Mouse (Mus musculus) heart, postnatal 0 days (tissue): Measurements from ENCODE around the gene Gm28374. TPM values are rescaled to one million over a fixed set of nuclear protein-coding genes. Genes with fewer than 3 reads are reported as not detected.

Source experiments
- ATAC-seq: fragments of 200-750 bp; cut with Nextera tagmentation; 2 replicates; pipeline ENCODE4 v1.8.0; 2017; ENCODE audit warnings: low read depth, moderate number of reproducible peaks, moderate library complexity; ENCODE audit not compliant: insufficient read depth
- DNase-seq: peaks from one replicate; pipeline ENCODE4 v3.0.0-alpha.2; 2016; ENCODE audit warnings: low spot score
- H3K27ac ChIP-seq: fragments of 300-500 bp; sonication (generic); 2 replicates; pipeline ENCODE4 v1.5.1; 2014; ENCODE audit warnings: low read depth, mild to moderate bottlenecking
- H3K27me3 ChIP-seq: fragments of 300-500 bp; sonication (generic); 2 replicates; pipeline ENCODE4 v1.6.1; 2014; ENCODE audit warnings: low read length, mixed read lengths; ENCODE audit not compliant: control insufficient read depth, insufficient read depth
- H3K36me3 ChIP-seq: fragments of 300-500 bp; sonication (generic); replicated peaks from 2 replicates; pipeline ENCODE4 v1.6.1; 2014; ENCODE audit warnings: low read length, mixed read lengths; ENCODE audit not compliant: control insufficient read depth, insufficient read depth
- H3K4me1 ChIP-seq: fragments of 300-500 bp; sonication (generic); 2 replicates; pipeline ENCODE4 v1.6.1; 2014; ENCODE audit warnings: antibody characterized with exemption; ENCODE audit not compliant: control insufficient read depth, insufficient read depth
- H3K4me2 ChIP-seq: fragments of 300-500 bp; sonication (generic); 2 replicates; pipeline ENCODE4 v1.6.1; 2014; ENCODE audit warnings: low read depth, mild to moderate bottlenecking, low read length, moderate library complexity
- H3K4me3 ChIP-seq: fragments of 300-500 bp; sonication (generic); 2 replicates; pipeline ENCODE4 v1.5.1; 2014; ENCODE audit warnings: low read depth, low read length
- H3K9ac ChIP-seq: fragments of 300-500 bp; sonication (generic); replicated peaks from 2 replicates; pipeline ENCODE4 v1.6.1; 2014; ENCODE audit warnings: low read depth, low read length, mixed read lengths
- H3K9me3 ChIP-seq: fragments of 300-500 bp; sonication (generic); replicated peaks from 2 replicates; pipeline ENCODE4 v1.6.1; 2016; ENCODE audit warnings: low read length; ENCODE audit not compliant: control insufficient read depth
- CTCF ChIP-seq: IDR thresholded peaks from 2 replicates; pipeline ENCODE4 v1.5.1; 2016; ENCODE audit warnings: antibody characterized with exemption, control low read depth, low read depth
- EP300 ChIP-seq: IDR thresholded peaks from 2 replicates; pipeline ENCODE4 v1.6.1; 2016; ENCODE audit warnings: antibody characterized with exemption, low read depth
- WGBS: fragments of 180-500 bp; shearing (Covaris S2); extraction: QIAGEN DNeasy Blood & Tissue Kit; methylation state at CpG from one replicate; pipeline ENCODE4 v1.1.7; 2014; 5-methylcytosine and 5-hydroxymethylcytosine counted together
- polyA plus RNA-seq: library from polyadenylated mRNA; unstranded; fragments of >200 nt; fragmentation: Nextera tagmentation; extraction: Ambion mirVana; gene quantifications from 2 replicates; pipeline ENCODE4 v1.2.1, GENCODE M21; 2015
- total RNA-seq: library from RNA; depleted of rRNA; stranded (reverse); fragments of >200 nt; gene quantifications from 2 replicates; pipeline ENCODE4 v1.2.3, GENCODE M21; 2014; ENCODE audit warnings: low replicate concordance

The Gm28374 gene
- total and polyA plus RNA-seq, 2 experiments from 2014 or later = 0.72 TPM; not detected in 1

DNA sequence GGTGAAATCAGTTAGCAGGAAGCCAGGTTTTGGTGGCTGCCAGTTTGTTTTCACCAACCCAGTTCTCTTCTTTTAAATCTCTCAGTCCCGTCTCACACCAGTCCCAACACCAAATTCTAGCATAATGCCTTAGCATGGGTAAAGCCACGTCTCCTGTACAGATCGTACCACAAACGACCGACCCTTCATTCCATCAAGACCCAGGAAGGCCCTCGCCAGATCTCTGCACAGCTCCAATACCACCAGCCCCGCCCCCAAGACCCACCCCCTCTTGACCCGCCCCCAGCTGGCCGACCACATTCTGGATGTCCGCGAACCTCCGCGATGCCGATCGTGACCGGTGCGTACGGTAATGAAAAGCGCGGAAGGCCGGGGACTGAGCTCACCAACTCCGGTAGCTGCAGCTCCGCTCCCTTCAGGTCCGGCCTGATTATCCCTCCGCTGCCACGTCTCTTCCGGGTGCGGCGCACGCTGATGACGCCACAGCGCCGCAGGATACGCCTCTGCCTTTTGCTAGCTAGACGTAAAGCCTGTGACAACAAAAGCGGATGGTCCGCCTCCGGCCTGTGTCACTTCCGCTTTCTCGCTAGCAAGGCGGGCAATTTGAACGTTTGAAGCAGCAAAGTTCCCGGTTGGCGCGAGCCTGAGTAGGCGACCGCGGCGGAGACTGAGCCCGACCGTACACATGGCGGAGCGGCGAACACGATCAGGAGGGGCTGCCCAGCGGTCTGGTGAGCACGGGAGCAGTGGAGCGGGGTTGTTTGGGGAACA is 2.6 kb upstream of the Gm28374 start, which contains the start of the genes Zfpl1 and Cdca5:
Gene Zfpl1, minus strand, starts transcription at position 479 of the 771 bp plus-strand sequence.
Gene Cdca5, plus strand, starts transcription at position 506 of the 771 bp plus-strand sequence.
- WGBS = under 1% methylated on average over 58 of the region's 58 CpGs
- peaks cover 13% of the 10 kb centered on the region for H3K4me1 ChIP-seq
- H3K27me3 ChIP-seq = no peaks in the 10 kb centered on the region
- DNase-seq (peak; percentile 96), ATAC-seq (peak; percentile 92)
- peak within 1 kb of the TSS; percentile 87 for H3K4me2 ChIP-seq
- peaks cover 38% of the 10 kb centered on the region for H3K36me3 ChIP-seq
- peak within 1 kb of the TSS; percentile 73 for H3K9ac ChIP-seq
- no peaks in the 10 kb centered on the region for H3K9me3 ChIP-seq
- TF ChIP-seq CTCF = no peak
- TF ChIP-seq EP300 = 0 out of 2 replicates have a peak, but pooled peaks have one; percentile 56
- H3K27ac ChIP-seq = peak within 1 kb of the TSS; percentile 60
- H3K4me3 ChIP-seq = peak within 1 kb of the TSS; percentile 72

DNA sequence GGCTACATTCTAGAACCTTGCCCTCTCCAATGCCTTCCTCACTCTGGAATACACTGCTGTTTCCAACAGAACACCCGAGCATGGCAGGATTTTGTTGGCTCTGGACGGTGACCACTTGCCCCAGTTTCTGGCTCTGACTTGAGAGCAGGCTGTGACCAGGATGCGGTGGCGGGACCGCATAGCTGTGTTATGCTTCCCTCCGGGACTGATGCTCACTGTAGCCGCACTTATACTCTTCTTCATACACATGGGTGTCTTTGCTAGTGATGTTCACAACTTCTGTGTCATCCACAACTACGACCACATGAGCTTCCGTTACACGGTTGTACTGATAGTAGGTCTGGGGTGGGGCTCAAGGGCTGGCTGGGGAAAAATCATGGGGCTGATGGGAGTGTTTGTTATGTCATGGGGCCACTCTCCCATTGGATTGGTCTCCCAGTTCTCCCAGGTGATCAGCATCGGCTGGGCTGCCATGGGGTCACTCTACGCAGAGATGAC is 2.0 kb downstream of the Gm28374 start, which contains the start of gene Tmem262:
Gene Tmem262, plus strand, starts transcription at position 51 of the 498 bp plus-strand sequence.
- ATAC-seq = no peak
- Histone ChIP-seq H3K9me3 (no peaks in the 10 kb centered on the region), H3K36me3 (peaks cover 30% of the 10 kb centered on the region), H3K27me3 (no peaks in the 10 kb centered on the region), H3K27ac (no peak within 1 kb of the TSS), H3K4me2 (no peak within 1 kb of the TSS), H3K4me3 (no peak within 1 kb of the TSS), H3K9ac (no peak within 1 kb of the TSS), H3K4me1 (peaks cover 18% of the 10 kb centered on the region)
- WGBS = 87% methylated on average over 12 of the region's 12 CpGs
- no peak for DNase-seq
- TF ChIP-seq EP300 (no peak), CTCF (no peak)

DNA sequence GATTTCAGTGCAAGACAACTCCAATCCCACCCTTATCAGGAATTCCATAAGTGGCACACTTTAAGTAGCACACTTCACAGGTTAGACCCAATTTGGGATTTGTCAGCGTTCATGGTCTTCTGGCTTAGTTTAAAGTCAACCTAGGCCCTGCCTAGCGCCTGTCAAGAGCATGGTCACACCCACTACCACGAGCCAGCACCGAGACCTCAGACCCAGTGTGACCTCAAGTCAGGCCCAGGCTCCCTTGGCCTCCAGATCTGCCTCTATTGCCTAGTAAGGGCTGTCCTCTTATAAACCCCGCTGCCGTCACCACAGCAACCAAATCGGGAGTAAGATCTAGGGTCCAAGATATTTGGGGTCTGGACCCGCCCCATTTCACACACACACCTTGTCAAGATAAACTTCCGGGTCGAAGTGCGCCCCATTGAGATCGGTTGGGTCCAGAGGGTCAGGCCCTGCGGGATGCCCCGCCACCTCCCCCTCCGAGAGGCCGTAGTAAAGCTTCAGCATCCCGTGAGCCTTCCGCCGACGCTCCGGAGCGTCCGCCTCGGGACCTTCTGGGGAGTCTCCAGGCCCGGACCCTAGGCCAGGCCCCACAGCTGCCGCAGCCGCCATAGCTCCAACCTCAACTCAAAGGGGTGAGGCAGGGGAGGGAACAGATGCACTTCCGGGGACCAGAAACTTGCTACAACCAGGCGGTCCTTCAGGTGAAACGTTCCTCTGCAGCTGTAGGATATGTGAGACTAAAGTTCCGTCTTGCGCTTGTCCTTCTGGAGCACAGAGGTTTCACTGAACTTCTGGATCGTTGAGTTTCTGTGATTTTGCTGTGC is 5.3 kb downstream of the Gm28374 start, which contains the start of gene Vps51:
Gene Vps51, minus strand, starts transcription at position 668 of the 830 bp plus-strand sequence.
- H3K27ac ChIP-seq = peak within 1 kb of the TSS; percentile 86
- peaks cover 39% of the 10 kb centered on the region for H3K36me3 ChIP-seq
- 1% methylated on average over 33 of the region's 33 CpGs for WGBS
- H3K4me1 ChIP-seq = peaks cover 11% of the 10 kb centered on the region
- H3K4me2 ChIP-seq = peak within 1 kb of the TSS; percentile 98
- no peaks in the 10 kb centered on the region for H3K9me3 ChIP-seq
- TF ChIP-seq EP300 (peak; percentile 40; the same call in 1 of the 2 replicates), CTCF (no peak)
- H3K27me3 ChIP-seq = no peaks in the 10 kb centered on the region
- peak within 1 kb of the TSS; percentile 98 for H3K4me3 ChIP-seq
- ATAC-seq (peak; percentile 90), DNase-seq (peak; percentile 91)
- peak within 1 kb of the TSS; percentile 76 for H3K9ac ChIP-seq

DNA sequence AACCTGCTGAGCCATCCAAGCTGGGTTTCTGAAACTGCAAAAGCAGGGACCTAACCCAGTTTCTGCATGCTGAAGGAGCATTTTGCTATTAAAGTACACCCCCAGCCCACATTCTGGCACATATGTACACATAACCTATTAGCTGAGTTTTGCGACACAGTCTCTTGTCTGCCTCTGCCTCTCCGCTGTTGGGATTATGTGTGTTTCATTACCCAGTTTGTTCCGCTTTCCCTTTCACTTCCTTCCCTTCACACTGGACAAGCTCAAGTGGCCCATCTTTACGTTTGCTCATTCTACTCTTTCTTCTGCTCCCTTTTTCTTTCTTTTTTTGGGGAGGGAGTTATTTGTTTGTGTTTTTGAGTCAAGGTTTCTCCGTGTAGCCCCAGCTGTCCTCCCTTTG is 8.2 kb downstream of the Gm28374 start:
- 86% methylated on average over 5 of the region's 5 CpGs for WGBS
- H3K36me3 ChIP-seq = peaks cover 47% of the 10 kb centered on the region
- no peak for ATAC-seq

DNA sequence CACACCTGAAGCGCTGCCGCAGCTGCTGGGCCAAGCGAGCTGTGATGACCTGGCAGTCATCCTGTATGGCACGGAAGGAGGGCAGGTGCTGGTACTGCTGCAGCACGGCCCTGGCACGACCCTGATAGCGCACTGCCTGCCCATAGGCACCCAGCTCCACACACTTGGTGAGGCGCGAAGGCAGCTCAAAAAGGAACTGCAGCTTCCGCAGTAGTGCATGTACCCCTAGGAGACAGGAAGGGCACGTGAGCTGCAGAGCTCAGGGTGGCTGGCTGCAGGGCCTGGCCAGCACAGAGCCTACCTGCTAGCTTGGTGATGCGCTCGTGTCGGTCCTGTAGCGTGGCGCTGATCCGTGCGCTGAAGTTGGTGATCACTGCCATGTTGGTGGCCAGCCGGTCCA is 10.8 kb downstream of the Gm28374 start:
- Histone ChIP-seq H3K4me1 (peaks cover 16% of the 10 kb centered on the region), H3K27me3 (no peaks in the 10 kb centered on the region), H3K9ac (no peak overlapping the region), H3K27ac (no peak overlapping the region), H3K36me3 (peaks cover 52% of the 10 kb centered on the region), H3K9me3 (no peaks in the 10 kb centered on the region), H3K4me3 (no peak overlapping the region), H3K4me2 (no peak overlapping the region)
- ATAC-seq (no peak), DNase-seq (no peak)
- WGBS = 91% methylated on average over 19 of the region's 19 CpGs
- TF ChIP-seq CTCF = no peak
- no peak for TF ChIP-seq EP300

More for the DNA sequence above, 8.2 kb downstream of the Gm28374 start:
- Histone ChIP-seq H3K4me1 (peaks cover 11% of the 10 kb centered on the region), H3K27me3 (no peaks in the 10 kb centered on the region), H3K4me2 (no peak overlapping the region), H3K9me3 (no peaks in the 10 kb centered on the region), H3K9ac (no peak overlapping the region), H3K4me3 (no peak overlapping the region), H3K27ac (no peak overlapping the region)
- no peak for DNase-seq
- TF ChIP-seq CTCF = no peak
- no peak for TF ChIP-seq EP300
